Mouse (Mus musculus): ENCODE measurements around the gene Olfr976. TPM values are rescaled to one million over a fixed set of nuclear protein-coding genes. Genes with fewer than 3 reads are reported as not detected.
"Not testable (repeated sequence)": the region's sequence is repeated elsewhere in the genome, so short reads cannot be mapped to it uniquely, and the experiment has no call there.

Gene Olfr976
- not detected for total RNA-seq (2021)

GRCm38 (mm10) chr9:39961033-39961432 is at the start of gene Olfr976:
Olfr976 (minus strand) TSS chr9:39961133.
- not testable (repeated sequence) for DNase-seq

GRCm38 (mm10) chr9:40009482-40009881 is 48.5 kb upstream of the Olfr976 start, which contains the start of gene Olfr980:
Olfr980 (minus strand) TSS chr9:40009582.
- DNase-seq, result no peak

- DNase-seq, result no peak
Measured at GRCm38 (mm10) chr9:40003365-40003764, 42.4 kb upstream of the Olfr976 start, which contains the start of gene Olfr979. Olfr979 (minus strand) TSS chr9:40003465.

- no peak for DNase-seq
Measured at GRCm38 (mm10) chr9:39991813-39992212, 30.9 kb upstream of the Olfr976 start, which contains the start of gene Olfr978. Olfr978 (plus strand) TSS chr9:39992113.

GRCm38 (mm10) chr9:39976581-39977145 is 15.7 kb upstream of the Olfr976 start:
- not testable (repeated sequence) for DNase-seq

- DNase-seq, result no peak
Measured at GRCm38 (mm10) chr9:39951946-39952345, 9.0 kb downstream of the Olfr976 start, which contains the start of gene Olfr975. Olfr975 (minus strand) TSS chr9:39952046.

- DNase-seq, result no peak
Measured at GRCm38 (mm10) chr9:39937201-39937600, 23.7 kb downstream of the Olfr976 start, which contains the start of gene Olfr974. Olfr974 (plus strand) TSS chr9:39937501.

GRCm38 (mm10) chr9:39928837-39929236 is 32.1 kb downstream of the Olfr976 start:
- not testable (repeated sequence) for DNase-seq

GRCm38 (mm10) chr9:39927975-39928836 is 32.7 kb downstream of the Olfr976 start:
- not testable (repeated sequence) for DNase-seq

GRCm38 (mm10) chr9:39909939-39910338 is 51.0 kb downstream of the Olfr976 start:
- no peak for DNase-seq

- no peak for DNase-seq
Measured at GRCm38 (mm10) chr9:39907036-39907435, 53.9 kb downstream of the Olfr976 start, which contains the start of gene Olfr229. Olfr229 (plus strand) TSS chr9:39907336.

- no peak for DNase-seq
Measured at GRCm38 (mm10) chr9:39905106-39905505, 55.8 kb downstream of the Olfr976 start.

Other genes with a start within 250 kb of the Olfr976 start
- gene Olfr965, start 249.8 kb downstream of the Olfr976 start, total RNA-seq (2021), result not detected
- not detected for gene Olfr150, start 230.2 kb downstream of the Olfr976 start, total RNA-seq (2021)
- gene Olfr967, start 214.9 kb downstream of the Olfr976 start, total RNA-seq (2021), result not detected
- gene Olfr968, start 177.9 kb downstream of the Olfr976 start, total RNA-seq (2021), result not detected
- not detected for gene Olfr969, start 170.2 kb downstream of the Olfr976 start, total RNA-seq (2021)
- not detected for gene Olfr970, start 152.3 kb downstream of the Olfr976 start, total RNA-seq (2021)
- gene Olfr971, start 124.3 kb downstream of the Olfr976 start, total RNA-seq (2021), result not detected
- gene Olfr972, start 94.7 kb downstream of the Olfr976 start, total RNA-seq (2021), result not detected
- gene Olfr229, start 53.8 kb downstream of the Olfr976 start, total RNA-seq (2021), result not detected
- gene Olfr974, start 23.6 kb downstream of the Olfr976 start, total RNA-seq (2021), result not detected
- not detected for gene Olfr975, start 9.1 kb downstream of the Olfr976 start, total RNA-seq (2021)
- not detected for gene Olfr978, start 31.0 kb upstream of the Olfr976 start, total RNA-seq (2021)
- not detected for gene Olfr979, start 42.3 kb upstream of the Olfr976 start, total RNA-seq (2021)
- not detected for gene Olfr980, start 48.4 kb upstream of the Olfr976 start, total RNA-seq (2021)
- not detected for gene Olfr981, start 60.3 kb upstream of the Olfr976 start, total RNA-seq (2021)
- gene Olfr982, start 112.7 kb upstream of the Olfr976 start, total RNA-seq (2021), result not detected
- gene Olfr983, start 132.5 kb upstream of the Olfr976 start, total RNA-seq (2021), result not detected
- gene Olfr984, start 153.1 kb upstream of the Olfr976 start, total RNA-seq (2021), result not detected
- not detected for gene Olfr985, start 169.1 kb upstream of the Olfr976 start, total RNA-seq (2021)
- gene Tmem225, start 187.0 kb upstream of the Olfr976 start, total RNA-seq (2021), result not detected
- not detected for gene Olfr986, start 219.8 kb upstream of the Olfr976 start, total RNA-seq (2021)
- gene Zfp202, start 231.2 kb upstream of the Olfr976 start, total RNA-seq (2021), result 1 to 10 TPM; 3.7 to 4.2 TPM

Data from layer of hippocampus, postnatal 36 days (tissue).